ENCODE assay signal across 7 mouse cellular contexts in the genomic region with DNA sequence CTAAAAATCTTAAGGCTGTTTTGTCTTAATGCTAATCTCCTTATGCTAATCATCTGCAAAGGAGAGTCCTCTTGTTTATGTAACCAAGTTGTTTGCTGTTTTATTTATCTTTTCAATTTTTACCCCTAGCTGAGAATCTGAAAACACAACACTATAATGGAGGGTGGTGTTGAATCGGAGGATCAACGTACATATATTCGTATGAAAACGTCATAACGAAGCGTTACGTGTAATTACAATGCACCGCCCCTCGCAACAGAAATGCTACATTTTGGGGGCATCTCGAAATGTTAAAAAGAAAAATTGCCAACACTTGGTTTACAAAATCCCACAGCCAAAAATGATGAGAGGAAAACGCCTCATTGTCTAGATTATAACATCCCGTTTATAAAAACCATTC. TPM values are rescaled to one million over a fixed set of nuclear protein-coding genes. Genes with fewer than 3 reads are reported as not detected.
DNase-seq lines count a peak whose midpoint lies in the region; ATAC-seq and TF ChIP-seq lines count a peak whose summit lies in the region.

No protein-coding gene starts in this region.

- no peaks in the 10 kb centered on the region for H3K9me3 ChIP-seq in limb, embryonic 14.5 days (ENCODE audit: control insufficient read depth, low read length)
- no peaks in the 10 kb centered on the region for H3K9me3 ChIP-seq in stomach, postnatal 0 days (ENCODE audit: control insufficient read depth, low read length)

- H3K4me3 ChIP-seq in spleen, adult 2 months (ENCODE audit: extremely low read depth, insufficient read depth, insufficient read length), result peak overlapping the region; percentile 71
- H3K4me3 ChIP-seq in limb, embryonic 14.5 days (replicated peaks; ENCODE audit: low read length), result peak overlapping the region; percentile 97
- H3K4me3 ChIP-seq in stomach, postnatal 0 days (ENCODE audit: low read depth, low read length), result peak overlapping the region; percentile 95

- TF ChIP-seq POLR2A in spleen, adult 2 months (IDR thresholded peaks at IDR 0.05; ENCODE audit: low read depth, low read length), result no peak
- TF ChIP-seq POLR2A in limb, embryonic 14.5 days (IDR thresholded peaks at IDR 0.05; ENCODE audit: borderline replicate concordance, extremely low read depth, insufficient read depth, insufficient read length), result no peak

- H3K9ac ChIP-seq in limb, embryonic 14.5 days (ENCODE audit: low read depth, low read length, severe bottlenecking), result peak overlapping the region; percentile 74
- H3K9ac ChIP-seq in stomach, postnatal 0 days (ENCODE audit: low read length), result no peak overlapping the region

- TF ChIP-seq EP300 in stomach, postnatal 0 days (optimal IDR thresholded peaks at IDR 0.05), result no peak

- DNase-seq in spleen, adult 2 months (ENCODE audit: low read depth in 1 of 2, low spot score in 2 of 2), result no peak
- no peak for DNase-seq in spleen, postnatal 10 days (ENCODE audit: low spot score in 2 of 2)
- no peak for DNase-seq in limb, embryonic 14.5 days (ENCODE audit: low spot score)
- DNase-seq in stomach, postnatal 0 days (ENCODE audit: low spot score), result no peak
- no peak for DNase-seq in urinary bladder, postnatal 10 days (ENCODE audit: low spot score)
- no peak for DNase-seq in adrenal gland, postnatal 10 days

- no peaks in the 10 kb centered on the region; the same call in 1 of the 2 replicates for H3K4me1 ChIP-seq in spleen, adult 2 months (ENCODE audit: control insufficient read depth, insufficient read depth, insufficient read length)
- H3K4me1 ChIP-seq in limb, embryonic 14.5 days (ENCODE audit: control insufficient read depth, insufficient read depth, low read length), result peaks cover 12% of the 10 kb centered on the region
- H3K4me1 ChIP-seq in stomach, postnatal 0 days (replicated peaks; ENCODE audit: control insufficient read depth, insufficient read depth), result no peaks in the 10 kb centered on the region

- 2% methylated on average over 12 of the region's 12 CpGs for WGBS in spleen, adult 2 months
- WGBS in limb, embryonic 14.5 days, result under 1% methylated on average over 12 of the region's 12 CpGs
- WGBS in stomach, postnatal 0 days, result under 1% methylated on average over 12 of the region's 12 CpGs

- no peak for TF ChIP-seq CTCF in spleen, adult 2 months (IDR thresholded peaks at IDR 0.05; ENCODE audit: extremely low read depth, insufficient read depth, insufficient read length, insufficient replicate concordance)
- no peak for TF ChIP-seq CTCF in stomach, postnatal 0 days (IDR thresholded peaks at IDR 0.05; ENCODE audit: low read depth)

- no peak overlapping the region for H3K27ac ChIP-seq in spleen, adult 2 months (ENCODE audit: insufficient read depth, low read length)
- H3K27ac ChIP-seq in limb, embryonic 14.5 days (replicated peaks; ENCODE audit: low read depth, low read length), result peak overlapping the region; percentile 90
- H3K27ac ChIP-seq in stomach, postnatal 0 days (replicated peaks), result no peak overlapping the region

- no peaks in the 10 kb centered on the region for H3K36me3 ChIP-seq in spleen, adult 2 months (ENCODE audit: control insufficient read depth, insufficient read depth, low read length)
- H3K36me3 ChIP-seq in limb, embryonic 14.5 days (ENCODE audit: control insufficient read depth, insufficient read depth, low read length), result no peaks in the 10 kb centered on the region; the same call in 1 of the 2 replicates
- H3K36me3 ChIP-seq in stomach, postnatal 0 days (ENCODE audit: control insufficient read depth, insufficient read depth, low read length), result no peaks in the 10 kb centered on the region

- no peaks in the 10 kb centered on the region for H3K27me3 ChIP-seq in spleen, adult 2 months (ENCODE audit: control insufficient read depth, insufficient read depth, low read length)
- H3K27me3 ChIP-seq in limb, embryonic 14.5 days (ENCODE audit: control insufficient read depth, insufficient read depth, low read length), result no peaks in the 10 kb centered on the region
- H3K27me3 ChIP-seq in stomach, postnatal 0 days (ENCODE audit: control insufficient read depth, insufficient read depth, low read length), result no peaks in the 10 kb centered on the region

- ATAC-seq in erythroid progenitor cell, adult 5-6 weeks (replicated peaks; ENCODE audit: low FRiP score, poor library complexity, severe bottlenecking), result 0 out of 2 replicates have a peak, but pooled peaks have one; percentile 28
- ATAC-seq in limb, embryonic 14.5 days (ENCODE audit: low FRiP score, low read depth), result no peak
- ATAC-seq in stomach, postnatal 0 days (ENCODE audit: low FRiP score, low TSS enrichment), result no peak

- H3K4me2 ChIP-seq in limb, embryonic 14.5 days (replicated peaks; ENCODE audit: low read depth, low read length, severe bottlenecking), result peak overlapping the region; percentile 68
- H3K4me2 ChIP-seq in stomach, postnatal 0 days (replicated peaks; ENCODE audit: low read depth), result peak overlapping the region; percentile 95

RNA-seq across cellular contexts. Expression of a gene that starts 0.9 kb away (rescaled TPM):
- 0.58 and 1.1 TPM in 2 replicates for polyA plus RNA-seq in spleen, adult 2 months (2012; rRNA removed)
- 14.8 and 15.5 TPM in 2 replicates for total RNA-seq in erythroid progenitor cell, adult 5-6 weeks (2015; ENCODE audit: low replicate concordance)
- total RNA-seq in erythroid progenitor cell, adult 5-6 weeks (2017; ENCODE audit: low replicate concordance), result 8.7 and 9.2 TPM in 2 replicates
- 7.5 and 9.2 TPM in 2 replicates for polyA plus RNA-seq in limb, embryonic 14.5 days (2012; rRNA removed)
- 15.4 and 17.6 TPM in 2 replicates for polyA plus RNA-seq in limb, embryonic 14.5 days (2014; fragmentation: Nextera tagmentation; extraction: Ambion mirVana)
- polyA plus RNA-seq in stomach, postnatal 0 days (2015; fragmentation: Nextera tagmentation; extraction: Ambion mirVana), result 3.3 and 3.5 TPM in 2 replicates
- total RNA-seq in adrenal gland, postnatal 10 days (2021), result 1 to 10 TPM; 1.8 to 2.4 TPM

RNA-seq across cellular contexts. Expression of a gene that starts 38.7 kb away (rescaled TPM):
- 1.4 and 1.5 TPM in 2 replicates for polyA plus RNA-seq in spleen, adult 2 months (2012; rRNA removed)
- 7.2 and 10.5 TPM in 2 replicates for total RNA-seq in erythroid progenitor cell, adult 5-6 weeks (2015; ENCODE audit: low replicate concordance)
- total RNA-seq in erythroid progenitor cell, adult 5-6 weeks (2017; ENCODE audit: low replicate concordance), result 14.0 and 14.7 TPM in 2 replicates
- polyA plus RNA-seq in limb, embryonic 14.5 days (2012; rRNA removed), result 4.2 and 4.4 TPM in 2 replicates
- polyA plus RNA-seq in limb, embryonic 14.5 days (2014; fragmentation: Nextera tagmentation; extraction: Ambion mirVana), result 3.8 and 4.7 TPM in 2 replicates
- polyA plus RNA-seq in stomach, postnatal 0 days (2015; fragmentation: Nextera tagmentation; extraction: Ambion mirVana), result 0.97 and 1.1 TPM in 2 replicates
- total RNA-seq in adrenal gland, postnatal 10 days (2021), result 1 to 10 TPM; 2.3 to 4.0 TPM

RNA-seq across cellular contexts. Expression of a gene that starts 38.7 kb away (rescaled TPM):
- 22.0 and 23.0 TPM in 2 replicates for polyA plus RNA-seq in spleen, adult 2 months (2012; rRNA removed)
- 57.8 and 72.1 TPM in 2 replicates for total RNA-seq in erythroid progenitor cell, adult 5-6 weeks (2015; ENCODE audit: low replicate concordance)
- total RNA-seq in erythroid progenitor cell, adult 5-6 weeks (2017; ENCODE audit: low replicate concordance), result 94.5 and 181 TPM in 2 replicates
- polyA plus RNA-seq in limb, embryonic 14.5 days (2012; rRNA removed), result 74.3 and 82.6 TPM in 2 replicates
- 88.2 and 98.5 TPM in 2 replicates for polyA plus RNA-seq in limb, embryonic 14.5 days (2014; fragmentation: Nextera tagmentation; extraction: Ambion mirVana)
- polyA plus RNA-seq in stomach, postnatal 0 days (2015; fragmentation: Nextera tagmentation; extraction: Ambion mirVana), result 44.1 and 46.8 TPM in 2 replicates
- total RNA-seq in adrenal gland, postnatal 10 days (2021), result 10 to 100 TPM; 38.9 to 50.3 TPM

RNA-seq across cellular contexts. Expression of a gene that starts 38.9 kb away (rescaled TPM):
- 0.22 and 0.35 TPM in 2 replicates for polyA plus RNA-seq in spleen, adult 2 months (2012; rRNA removed)
- not detected in 2 replicates for total RNA-seq in erythroid progenitor cell, adult 5-6 weeks (2015; ENCODE audit: low replicate concordance)
- total RNA-seq in erythroid progenitor cell, adult 5-6 weeks (2017; ENCODE audit: low replicate concordance), result 0.39 TPM in 1 of 2 replicates, not detected in the other
- 0.34 and 0.73 TPM in 2 replicates for polyA plus RNA-seq in limb, embryonic 14.5 days (2012; rRNA removed)
- 0.08 and 0.32 TPM in 2 replicates for polyA plus RNA-seq in limb, embryonic 14.5 days (2014; fragmentation: Nextera tagmentation; extraction: Ambion mirVana)
- 0.21 and 0.28 TPM in 2 replicates for polyA plus RNA-seq in stomach, postnatal 0 days (2015; fragmentation: Nextera tagmentation; extraction: Ambion mirVana)
- total RNA-seq in adrenal gland, postnatal 10 days (2021), result 1 to 10 TPM; 2.3 to 3.3 TPM

RNA-seq across cellular contexts. Expression of a gene that starts 50.0 kb away (rescaled TPM):
- 4.0 and 4.9 TPM in 2 replicates for polyA plus RNA-seq in spleen, adult 2 months (2012; rRNA removed)
- total RNA-seq in erythroid progenitor cell, adult 5-6 weeks (2015; ENCODE audit: low replicate concordance), result 16.8 and 21.3 TPM in 2 replicates
- 12.2 and 17.9 TPM in 2 replicates for total RNA-seq in erythroid progenitor cell, adult 5-6 weeks (2017; ENCODE audit: low replicate concordance)
- polyA plus RNA-seq in limb, embryonic 14.5 days (2012; rRNA removed), result 9.0 and 10.5 TPM in 2 replicates
- polyA plus RNA-seq in limb, embryonic 14.5 days (2014; fragmentation: Nextera tagmentation; extraction: Ambion mirVana), result 7.0 and 7.3 TPM in 2 replicates
- polyA plus RNA-seq in stomach, postnatal 0 days (2015; fragmentation: Nextera tagmentation; extraction: Ambion mirVana), result 2.8 and 3.4 TPM in 2 replicates
- total RNA-seq in adrenal gland, postnatal 10 days (2021), result 1 to 10 TPM; 6.1 to 8.7 TPM
